Mouse (Mus musculus): ENCODE results near the gene Sowahd.
"Not testable (repeated sequence)": the region's sequence is repeated elsewhere in the genome, so short reads cannot be mapped to it uniquely, and the experiment has no call there.

Gene Sowahd

DNA sequence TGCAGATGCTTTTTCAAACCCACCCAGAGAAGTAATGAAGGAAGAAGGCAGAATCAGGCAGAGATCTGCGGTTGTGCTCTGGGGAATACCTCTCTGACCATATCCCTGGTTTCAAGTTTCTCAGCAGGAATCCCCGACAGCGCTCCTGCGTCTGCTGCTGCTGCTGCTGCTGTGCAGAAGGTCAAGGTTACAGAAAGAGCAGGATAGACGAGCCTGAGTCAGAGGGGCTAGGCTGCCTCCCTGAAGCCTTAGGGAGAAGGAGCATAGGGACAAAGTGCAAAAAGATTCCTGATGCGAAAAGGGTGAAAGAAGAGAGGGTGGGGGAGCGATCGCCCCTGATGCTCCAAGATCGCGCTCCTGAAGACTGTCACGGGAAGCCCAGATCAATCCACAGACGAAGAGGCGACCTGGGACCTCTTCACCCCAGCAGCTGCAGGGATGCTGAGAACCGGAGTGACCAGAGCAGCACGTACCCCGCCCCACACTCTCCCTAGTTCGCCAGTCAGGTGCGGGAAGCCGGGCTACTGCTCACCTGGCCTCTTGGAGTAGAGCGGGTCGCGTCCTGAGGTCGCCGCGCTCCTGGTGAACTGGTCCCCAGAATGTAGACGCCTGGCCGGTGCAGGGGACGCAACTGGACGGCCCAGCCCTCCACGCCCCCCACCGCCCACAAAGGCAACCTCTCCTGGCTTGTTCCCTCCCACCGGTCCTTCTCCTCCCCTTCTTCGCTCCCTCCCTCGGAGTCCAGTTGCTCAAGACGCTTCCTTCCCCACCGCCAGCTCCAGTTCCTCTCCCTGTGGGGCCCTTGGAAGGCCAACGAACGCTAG lies at the start of gene Sowahd:
Gene Sowahd (plus strand): TSS at position 780 of the 824 bp plus-strand sequence.
- DNase-seq (ENCODE audit: low read depth, low spot score) = no peak

DNA sequence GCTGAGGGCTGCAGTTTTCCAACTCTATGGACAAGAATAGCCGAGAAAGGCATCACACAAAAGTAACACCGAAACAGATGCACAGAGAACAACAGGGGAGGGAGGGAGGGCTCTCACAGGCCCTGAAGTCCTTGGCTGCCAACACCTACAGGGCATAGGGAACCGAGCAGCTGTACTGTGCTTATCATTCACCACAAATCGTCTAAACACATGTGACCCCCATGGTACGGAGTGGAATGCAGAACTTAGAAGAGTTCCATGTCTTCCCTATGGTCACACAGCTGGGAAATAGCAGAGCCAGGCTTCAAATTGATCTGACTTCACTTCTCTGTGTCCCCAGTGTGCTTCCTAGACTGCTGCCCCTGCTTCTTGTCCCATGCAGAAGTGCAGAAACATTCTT lies 34.8 kb upstream of the Sowahd start:
- DNase-seq (ENCODE audit: low read depth, low spot score) = no peak

DNA sequence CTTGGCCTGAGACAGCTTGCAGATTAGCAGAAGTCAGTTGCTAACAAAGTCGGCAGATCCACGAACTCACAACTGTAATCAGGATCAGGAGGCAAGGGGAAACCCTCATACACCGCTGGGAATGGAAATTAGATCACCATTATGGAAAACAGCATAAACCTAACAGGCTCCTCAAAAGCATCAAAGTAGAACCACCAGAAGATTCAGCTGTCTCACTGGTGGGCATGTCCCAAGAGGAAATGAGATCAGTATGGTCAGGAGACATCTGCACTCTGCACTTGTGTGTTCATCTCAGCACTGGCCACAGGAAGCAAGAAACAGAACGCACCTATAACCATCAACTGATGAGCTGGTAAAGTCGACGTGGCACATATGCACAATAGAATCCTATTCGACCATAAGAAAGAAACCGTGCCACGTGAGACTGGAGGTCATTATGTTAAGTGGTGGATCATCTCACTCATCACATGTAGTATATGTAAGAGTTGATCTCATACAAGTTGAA lies 30.4 kb upstream of the Sowahd start:
- no peak for DNase-seq (ENCODE audit: low read depth, low spot score)

DNA sequence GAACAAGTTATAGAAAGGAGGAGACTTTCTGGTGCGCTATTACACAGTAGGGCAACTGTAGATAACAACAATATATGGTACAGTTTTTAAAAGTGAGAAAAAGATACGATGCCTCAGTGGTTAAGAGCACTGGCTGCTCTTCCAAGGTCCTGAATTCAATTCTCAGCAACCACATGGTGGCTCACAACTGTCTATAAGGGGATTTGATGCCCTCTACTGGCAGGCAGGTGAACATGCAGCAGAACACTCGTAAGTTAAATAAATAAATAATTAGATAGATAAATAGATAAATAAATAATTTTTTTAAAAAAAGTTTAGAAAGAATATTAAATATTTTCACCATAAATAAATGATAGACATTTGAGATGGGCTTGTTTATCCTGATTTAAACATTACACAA lies 29.6 kb upstream of the Sowahd start:
- DNase-seq (ENCODE audit: low read depth, low spot score) = no peak

DNA sequence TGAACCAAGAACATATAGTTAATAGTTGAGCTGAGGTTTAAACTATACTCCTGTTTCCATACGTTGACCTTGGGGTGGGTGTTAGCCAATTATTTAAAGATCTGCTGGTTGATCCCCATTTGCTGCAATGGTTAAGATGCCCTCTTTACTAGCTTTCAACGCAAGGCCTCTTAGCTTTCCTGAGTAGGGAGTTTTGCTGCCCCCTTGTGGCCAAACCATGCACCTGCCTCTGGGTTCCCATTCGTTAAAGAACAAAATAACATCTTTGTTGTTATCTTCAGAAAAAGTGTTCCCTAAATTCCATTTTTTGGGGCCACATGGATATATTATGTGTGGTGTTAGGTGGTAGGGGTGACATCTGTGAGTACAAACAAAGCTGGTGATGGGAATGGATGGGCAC lies 26.0 kb upstream of the Sowahd start:
- peak; percentile 52 for DNase-seq (ENCODE audit: low read depth, low spot score)

DNA sequence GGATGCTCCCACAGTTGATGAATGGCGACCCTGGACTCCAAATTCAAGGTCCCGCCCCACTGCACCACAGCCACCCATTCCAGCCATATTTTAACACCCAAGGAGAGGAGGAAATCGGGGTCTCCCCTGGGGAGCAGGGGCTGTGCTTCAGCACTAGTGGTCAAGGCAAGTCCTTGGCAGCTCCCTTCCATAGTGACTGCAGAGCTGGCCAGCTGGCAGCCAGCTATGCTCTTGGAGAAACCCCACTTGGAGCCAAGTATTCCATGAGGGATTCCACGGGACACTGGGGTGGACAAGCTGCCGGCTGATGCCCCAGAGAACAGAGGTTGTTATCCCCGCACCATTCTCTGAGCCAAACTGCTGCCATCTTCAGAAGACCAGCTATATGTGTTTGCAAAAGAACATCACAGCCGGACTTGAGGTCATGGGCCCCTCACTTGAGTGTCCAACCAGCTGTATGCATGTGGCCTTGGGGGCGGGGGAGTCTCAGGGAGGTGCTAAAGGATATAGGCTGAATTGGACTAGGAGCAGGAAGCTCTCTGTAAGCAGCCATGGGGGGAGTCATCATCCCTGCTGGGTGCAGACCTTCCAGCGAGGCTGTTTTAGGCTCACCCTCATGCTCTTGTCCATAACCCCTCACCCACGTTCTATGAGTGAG lies 24.9 kb upstream of the Sowahd start:
- DNase-seq (ENCODE audit: low read depth, low spot score) = no peak

DNA sequence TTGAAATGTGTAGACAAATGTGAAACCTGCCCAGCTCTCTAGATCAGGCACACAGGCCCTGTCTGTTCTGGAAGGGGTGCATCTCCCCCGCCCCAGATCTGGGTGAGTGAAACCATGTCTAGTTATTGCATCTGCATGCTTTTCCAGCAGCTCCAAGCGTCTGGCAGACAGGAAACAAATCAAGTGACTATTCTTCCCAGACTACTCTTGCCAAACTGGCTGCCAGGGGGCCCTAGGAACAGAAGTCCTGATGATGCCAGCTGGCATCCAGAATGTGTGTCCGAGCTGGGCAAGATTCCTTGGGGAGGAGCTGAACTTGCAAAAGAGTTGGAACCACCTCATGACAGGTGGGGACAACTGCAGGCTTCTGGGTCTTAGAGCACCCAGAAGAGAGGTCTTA lies 20.3 kb upstream of the Sowahd start:
- DNase-seq (ENCODE audit: low read depth, low spot score) = no peak

DNA sequence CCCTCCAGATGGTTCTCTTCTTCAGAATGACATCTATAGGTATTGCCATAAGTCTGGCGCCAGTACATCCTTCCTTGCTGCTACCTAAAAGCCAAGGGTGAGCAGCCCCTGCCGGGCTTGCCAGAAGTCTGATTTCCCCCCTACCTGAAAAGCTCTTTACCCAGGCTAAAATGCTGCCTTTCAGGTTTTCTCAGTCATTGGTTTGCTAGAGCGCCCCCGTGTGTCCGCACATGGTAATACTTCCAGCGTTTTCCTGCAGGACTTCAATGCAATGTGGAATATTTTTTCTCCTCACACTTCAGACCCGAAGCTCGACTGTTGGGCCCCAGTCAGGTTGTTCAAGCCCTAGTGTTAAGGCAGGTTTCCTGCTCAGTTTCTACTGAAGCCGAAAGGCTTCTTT lies 5.9 kb upstream of the Sowahd start:
- DNase-seq (ENCODE audit: low read depth, low spot score) = peak; percentile 52

DNA sequence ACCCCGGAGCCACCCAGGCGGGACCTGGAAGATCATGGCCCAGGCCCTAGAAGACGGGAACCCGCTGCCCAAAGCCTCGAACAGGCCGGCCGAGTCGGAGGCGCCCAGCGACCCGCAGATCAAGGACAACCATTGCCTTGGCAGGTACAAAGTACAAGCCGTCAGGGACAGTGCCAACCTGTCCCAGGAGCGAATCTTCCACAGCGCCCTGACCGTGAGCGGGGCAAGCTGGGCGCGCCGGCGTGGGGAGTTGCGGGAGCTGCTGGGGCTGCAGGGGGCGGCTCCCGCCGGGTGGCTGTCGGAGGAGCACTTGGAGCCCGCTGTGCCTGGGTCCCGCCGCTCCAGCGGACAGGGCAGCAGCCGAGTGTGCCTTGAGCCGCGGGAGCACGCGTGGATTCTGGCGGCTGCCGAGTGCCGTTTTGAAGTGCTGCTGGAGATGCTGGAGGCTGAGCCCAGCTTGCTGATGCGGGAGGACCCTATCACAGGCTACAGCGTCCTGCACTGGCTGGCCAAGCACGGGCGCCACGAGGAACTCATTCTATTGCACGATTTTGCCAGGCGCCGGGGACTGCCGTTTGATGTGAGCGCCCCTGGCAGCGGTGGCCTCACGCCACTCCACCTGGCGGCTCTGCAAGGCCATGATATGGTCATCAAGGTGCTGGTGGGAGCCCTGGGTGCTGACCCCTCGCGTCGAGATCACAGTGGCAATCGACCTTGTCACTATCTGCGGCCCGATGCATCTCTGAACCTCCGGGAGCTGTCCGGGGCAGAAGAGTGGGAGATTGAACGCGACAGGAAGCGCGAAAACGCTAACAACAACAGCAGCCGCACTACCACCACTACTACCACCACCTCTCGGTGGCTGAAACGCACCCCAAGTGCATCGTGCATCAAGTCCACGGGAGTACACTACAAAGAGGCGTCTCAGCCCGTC lies 512 bp downstream of the Sowahd start:
- no peak for DNase-seq (ENCODE audit: low read depth, low spot score)

DNA sequence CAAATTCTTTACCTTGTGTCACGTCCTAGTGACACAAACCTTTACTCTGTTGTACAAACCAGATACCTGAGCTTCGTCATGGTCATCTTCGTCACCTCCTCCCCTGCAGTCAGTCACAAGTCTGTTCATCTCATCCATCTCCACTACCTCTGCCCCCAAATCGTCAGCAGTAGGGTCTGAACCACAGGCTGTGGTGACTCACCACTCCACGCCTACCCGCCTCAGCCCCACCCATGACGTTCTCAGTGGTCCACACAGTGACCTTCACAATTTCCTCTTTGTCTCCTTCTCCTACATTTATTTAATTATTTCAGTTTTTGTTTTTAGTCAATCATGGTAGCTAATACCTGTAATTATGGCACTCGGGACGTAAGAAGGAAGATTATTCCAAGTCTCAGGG lies 15.3 kb downstream of the Sowahd start:
- DNase-seq (ENCODE audit: low read depth, low spot score) = no peak

DNA sequence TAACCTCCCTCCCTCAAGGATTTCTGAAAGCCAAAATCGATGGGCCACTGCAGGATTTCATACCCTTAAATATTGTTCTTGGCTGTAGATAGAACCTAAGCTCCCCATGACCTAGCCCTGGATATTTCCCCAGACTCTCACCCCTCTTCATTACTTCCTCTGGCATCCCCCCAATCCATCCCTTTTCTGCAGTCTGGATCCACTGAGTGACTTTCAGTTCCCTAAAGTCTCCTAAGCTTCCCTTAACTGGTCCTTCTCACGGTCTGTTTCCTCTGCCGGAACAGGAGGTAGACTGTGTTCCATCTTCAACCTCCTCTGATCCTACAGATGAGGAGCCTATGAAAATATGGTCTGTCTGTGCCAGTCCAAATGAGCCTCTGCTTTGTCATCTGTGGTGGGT lies 18.7 kb downstream of the Sowahd start:
- no peak for DNase-seq (ENCODE audit: low read depth, low spot score)

DNA sequence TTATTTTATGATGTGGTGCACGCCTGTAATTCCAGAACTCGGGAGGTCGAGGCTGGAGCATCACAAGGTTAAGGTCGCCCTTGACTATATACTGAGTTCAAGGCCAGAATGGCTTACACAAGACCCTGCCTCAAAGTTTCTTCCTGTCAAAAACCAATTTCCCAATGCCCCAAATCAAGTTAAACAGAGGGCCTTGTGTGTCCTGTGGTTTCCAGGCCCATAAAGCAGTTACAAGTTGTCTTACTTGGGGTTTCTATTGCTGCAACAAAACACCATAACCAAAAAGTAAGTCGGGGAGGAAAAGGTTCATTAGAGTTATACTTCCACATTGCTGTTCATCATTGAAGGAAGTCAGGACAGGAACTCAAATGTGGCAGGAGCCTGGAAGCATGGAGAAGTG lies 20.1 kb downstream of the Sowahd start:
- DNase-seq (ENCODE audit: low read depth, low spot score) = no peak

DNA sequence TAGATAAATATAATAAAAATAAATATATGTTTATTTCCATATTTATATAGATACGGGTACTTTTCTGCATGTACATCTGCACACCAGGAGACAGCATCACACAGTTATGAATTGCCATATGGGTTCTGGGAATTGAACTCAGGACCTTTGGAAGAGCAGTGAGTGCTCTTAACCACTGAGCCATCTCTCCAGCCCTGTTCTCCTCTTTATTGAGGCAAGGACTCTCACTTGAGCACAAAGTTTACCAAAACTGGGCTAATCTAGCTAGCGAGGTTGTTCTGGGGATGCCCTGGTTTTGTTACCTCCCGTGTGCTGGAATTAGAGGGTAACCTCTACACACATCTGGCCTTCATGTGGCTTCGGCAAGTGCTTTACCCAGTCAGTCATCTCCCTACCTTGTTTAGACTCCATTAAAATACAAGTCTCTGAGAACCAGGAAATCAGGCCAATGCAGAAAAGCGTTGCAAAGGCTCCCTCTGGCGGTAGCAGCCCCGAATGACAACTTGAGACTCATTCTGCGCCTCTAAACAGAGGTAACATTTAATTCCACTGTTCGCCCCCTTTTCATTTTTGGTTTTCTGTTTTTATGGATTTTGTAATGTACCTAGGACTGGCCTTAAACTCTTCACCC lies 25.7 kb downstream of the Sowahd start:
- DNase-seq (ENCODE audit: low read depth, low spot score) = peak; percentile 58

DNA sequence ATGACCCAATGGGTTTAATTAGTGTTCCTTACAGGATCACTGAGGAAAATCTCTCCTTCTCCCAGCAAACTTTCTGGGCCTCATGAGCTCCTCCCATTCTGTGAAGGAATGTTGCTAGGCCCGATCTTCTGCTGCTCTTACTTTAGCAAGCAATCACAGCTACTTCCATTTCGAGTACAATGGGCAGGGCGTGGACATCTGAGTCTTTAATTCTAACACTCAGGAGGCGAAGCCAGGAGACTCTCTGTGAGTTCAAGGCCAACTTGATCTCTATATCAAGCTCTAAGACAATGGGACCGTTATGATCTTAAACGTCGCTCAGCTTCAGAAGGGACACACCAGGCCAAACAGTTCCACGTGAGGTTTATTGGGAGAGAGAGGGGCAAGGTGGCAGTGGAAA lies 28.0 kb downstream of the Sowahd start:
- no peak for DNase-seq (ENCODE audit: low read depth, low spot score)

DNA sequence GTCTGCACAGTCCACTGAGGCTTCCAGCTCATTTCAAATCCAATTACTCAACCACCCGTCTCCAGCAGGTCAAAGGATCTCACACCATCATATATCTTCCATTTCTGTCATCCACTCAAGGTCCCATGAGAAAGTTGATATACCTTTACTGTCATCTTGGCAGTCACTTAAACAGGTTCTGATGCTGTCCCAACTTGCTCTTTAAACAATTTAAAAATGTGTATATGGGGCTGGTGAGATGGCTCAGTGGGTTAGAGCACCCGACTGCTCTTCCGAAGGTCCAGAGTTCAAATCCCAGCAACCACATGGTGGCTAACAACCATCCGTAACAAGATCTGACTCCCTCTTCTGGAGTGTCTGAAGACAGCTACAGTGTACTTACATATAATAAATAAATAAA lies 31.7 kb downstream of the Sowahd start:
- not testable (repeated sequence) for DNase-seq (ENCODE audit: low read depth, low spot score)

DNA sequence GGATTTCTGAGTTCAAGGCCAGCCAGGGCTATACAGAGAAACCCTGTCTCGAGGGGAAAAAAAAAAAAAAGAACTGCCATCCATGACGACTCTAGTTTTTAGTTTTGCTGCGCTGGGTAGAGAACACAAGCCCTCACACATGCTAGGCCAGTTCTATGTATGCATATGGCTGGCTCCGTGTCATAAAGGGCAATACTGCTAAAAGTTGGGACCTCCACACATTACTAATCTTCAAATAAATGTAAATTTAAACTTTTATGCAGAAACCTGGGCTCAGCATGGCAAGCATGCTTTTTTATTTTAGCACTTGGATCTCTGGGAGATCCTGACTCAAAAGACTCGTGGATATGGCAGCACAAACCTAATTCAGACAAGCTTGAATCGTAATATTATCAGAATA lies 32.5 kb downstream of the Sowahd start:
- no peak for DNase-seq (ENCODE audit: low read depth, low spot score)

DNA sequence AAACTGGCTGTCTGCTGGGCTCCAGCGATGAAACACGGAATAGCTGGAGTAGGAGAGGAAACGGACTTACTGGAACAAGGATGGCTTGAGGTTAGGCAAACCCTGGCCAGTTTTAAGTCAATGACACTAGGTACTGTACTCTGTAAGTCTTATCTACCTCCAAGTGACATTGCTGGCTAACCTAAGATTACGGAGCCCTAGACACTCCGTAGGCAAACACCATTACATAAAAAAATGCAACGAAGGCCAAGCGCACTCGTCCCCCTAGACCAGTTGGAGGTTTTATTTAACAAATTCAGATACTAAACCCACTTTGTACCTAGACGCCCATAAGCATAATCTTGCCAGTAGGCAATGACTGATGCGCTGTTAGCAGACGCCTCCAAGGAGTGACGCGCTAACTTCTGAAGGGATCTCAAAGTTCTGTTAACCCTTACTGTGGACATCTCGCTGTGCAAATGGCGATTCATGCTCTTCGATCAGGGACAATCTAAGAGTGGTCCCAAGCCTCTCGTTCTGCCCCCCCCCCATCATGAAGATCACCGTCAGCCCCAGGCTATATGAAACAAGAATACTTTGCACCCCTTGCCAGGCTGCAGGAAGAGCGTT lies 35.8 kb downstream of the Sowahd start:
- DNase-seq (ENCODE audit: low read depth, low spot score) = no peak

DNA sequence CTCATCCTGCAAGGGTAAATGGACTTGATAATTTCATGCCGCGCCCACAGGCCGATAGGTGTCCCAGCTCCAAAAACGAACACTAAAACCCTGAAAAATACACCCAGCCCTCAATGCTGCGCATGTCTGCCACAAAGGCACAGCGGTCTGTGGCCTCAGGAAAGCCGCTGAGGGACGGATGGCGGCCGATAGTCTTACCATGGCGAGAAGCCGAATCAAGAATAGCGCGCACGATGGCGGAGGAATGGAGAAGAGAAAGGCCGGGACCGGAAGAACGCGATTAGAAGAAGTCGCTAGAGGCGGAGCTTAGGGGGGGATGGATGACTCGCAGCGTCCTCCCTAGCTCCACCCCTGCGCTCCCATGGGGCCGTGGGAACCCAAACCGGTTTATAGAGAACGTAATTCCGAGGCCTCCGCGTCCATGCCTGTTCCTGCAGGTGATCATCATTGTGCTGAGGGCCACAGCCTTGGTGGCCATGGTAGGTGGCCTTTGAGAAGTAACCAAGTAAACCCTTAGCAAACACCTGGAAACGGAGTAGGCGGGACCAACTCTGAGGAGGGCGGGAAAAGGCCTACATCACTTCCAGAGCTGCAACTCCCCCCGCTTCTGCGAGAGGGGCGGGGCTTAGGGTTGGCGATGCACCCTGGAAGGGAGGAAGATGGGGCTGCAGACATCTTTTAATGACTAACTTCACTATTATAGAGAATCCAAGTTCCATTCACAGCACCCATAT lies 36.4 kb downstream of the Sowahd start, which contains the start of gene Rpl39:
Gene Rpl39 (minus strand): TSS at position 476 of the 734 bp plus-strand sequence.
- DNase-seq (ENCODE audit: low read depth, low spot score) = peak; percentile 80

DNA sequence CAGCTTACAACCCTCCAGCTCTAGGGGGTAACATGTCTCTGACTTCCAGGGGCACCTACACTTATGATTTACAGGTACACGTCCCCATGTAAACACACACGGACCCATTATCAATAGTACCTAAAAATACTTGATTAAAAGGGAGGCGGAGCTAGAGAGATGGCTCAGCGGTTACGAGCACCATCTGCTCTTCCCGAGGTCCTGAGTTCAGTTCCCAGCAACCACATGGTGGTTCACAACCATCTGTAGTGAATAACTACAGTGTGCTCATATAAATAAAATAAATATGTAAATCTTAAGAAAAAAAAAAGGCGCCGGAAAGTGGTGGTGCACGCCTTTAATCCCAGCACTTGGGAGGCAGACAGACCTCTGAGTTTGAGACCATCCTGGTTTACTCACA lies 37.0 kb downstream of the Sowahd start:
- DNase-seq (ENCODE audit: low read depth, low spot score) = no peak

DNA sequence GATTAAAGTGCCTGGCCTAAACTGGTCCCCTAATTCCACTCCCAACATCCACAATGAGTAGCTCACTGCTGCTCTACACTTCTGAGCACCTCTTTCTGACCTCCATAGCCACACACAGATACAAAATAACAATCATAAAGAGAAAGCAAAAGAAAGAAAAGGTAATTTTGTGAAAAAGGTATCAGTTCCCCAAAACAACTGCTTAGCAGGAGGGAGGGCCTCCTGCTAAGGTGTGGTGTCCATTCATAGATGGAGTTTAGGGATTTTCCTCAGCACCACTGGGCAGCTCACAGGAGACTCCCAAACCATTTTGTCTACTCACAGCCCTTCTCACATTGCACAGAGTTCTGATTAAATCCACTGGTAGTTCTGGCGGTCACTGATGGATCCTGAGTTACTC lies 40.1 kb downstream of the Sowahd start:
- DNase-seq (ENCODE audit: low read depth, low spot score) = no peak

Data from forelimb bud, embryonic 11.5 days (tissue).